Mouse (Mus musculus): Measurements from ENCODE around the gene Ctcf.

DNA sequence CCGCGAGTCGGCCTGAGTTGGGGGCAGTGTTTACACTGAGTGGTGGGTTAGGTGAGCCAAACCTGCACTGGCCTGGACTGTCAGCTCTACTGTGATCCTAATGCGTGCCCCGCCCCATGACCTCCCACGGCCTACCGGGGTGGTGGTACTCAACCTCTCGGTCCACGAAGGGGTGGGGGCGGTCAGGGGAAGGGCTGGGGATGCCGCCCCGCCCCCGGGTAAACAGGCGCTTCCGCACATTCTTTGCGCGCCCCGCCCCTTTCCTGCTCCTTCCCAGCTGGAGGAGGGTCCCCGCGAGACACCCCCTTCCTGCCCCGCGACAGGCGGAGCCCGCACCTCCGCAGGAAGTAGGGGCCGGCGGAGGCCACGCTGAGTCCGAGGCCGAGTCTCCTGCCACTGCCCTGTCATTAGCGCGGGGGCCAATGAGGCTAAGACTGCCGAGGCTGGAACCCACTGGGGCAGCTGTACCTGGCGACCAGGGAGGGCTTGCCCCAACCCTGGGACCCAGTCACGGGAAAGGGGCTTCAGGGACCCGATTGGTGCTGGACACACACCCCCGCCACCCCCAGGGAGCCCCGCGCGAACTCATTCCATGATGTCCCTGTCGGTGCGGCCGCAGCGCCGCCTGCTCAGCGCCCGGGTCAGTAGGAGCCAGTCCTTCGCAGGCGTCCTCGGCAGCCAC lies 22.4 kb upstream of the Ctcf start:
- TF ChIP-seq CHD2 (IDR thresholded peaks at IDR 0.05; ENCODE audit: low read depth, low read length) = no peak
- TF ChIP-seq HCFC1 (IDR thresholded peaks at IDR 0.05; ENCODE audit: borderline replicate concordance, insufficient read depth, low read length) = no peak
- TF ChIP-seq MAFK (IDR thresholded peaks at IDR 0.05; ENCODE audit: insufficient read depth, low read depth, low read length) = no peak
- TF ChIP-seq ZNF384 (IDR thresholded peaks at IDR 0.05; ENCODE audit: low read depth, low read length) = no peak
- no peak for TF ChIP-seq ZC3H11A (IDR thresholded peaks at IDR 0.05; ENCODE audit: borderline replicate concordance, low read depth, low read length)

Data from ES-E14 (cell line).